Mouse (Mus musculus) MEL (cell line): ENCODE data around the gene Rad50. TPM values are rescaled to one million over a fixed set of nuclear protein-coding genes. Genes with fewer than 3 reads are reported as not detected.

Experiments used
- DNase-seq: peaks from one replicate; pipeline ENCODE4 v3.0.0; 2011; ENCODE audit warnings: low read depth, low spot score
- H3K27ac ChIP-seq: 2 replicates; pipeline ENCODE4 v1.5.1; 2012; ENCODE audit warnings: low read depth, mild to moderate bottlenecking, control low read depth, low read length, moderate library complexity; ENCODE audit not compliant: control insufficient read depth
- H3K27me3 ChIP-seq, 2 experiments: fragments of 150-350 bp in 1 of 2; sonication (generic) in 1 of 2; 2 replicates each; pipeline ENCODE4 v1.6.1; 2012; ENCODE audit warnings: low read length in 2 of 2, mild to moderate bottlenecking in 2 of 2, improper control_type of control experiment in 1 of 2, moderate library complexity in 1 of 2; ENCODE audit not compliant: insufficient read depth in 2 of 2, control insufficient read depth in 1 of 2
- H3K36me3 ChIP-seq, 2 experiments: 2 replicates each; pipeline ENCODE4 v1.6.1; 2012 to 2014; ENCODE audit warnings: low read length in 2 of 2, improper control_type of control experiment in 1 of 2, inconsistent platforms in 1 of 2, mild to moderate bottlenecking in 1 of 2; ENCODE audit not compliant: insufficient read depth in 2 of 2, control insufficient read depth in 1 of 2
- H3K4me1 ChIP-seq, 2 experiments: fragments of 150-350 bp in 1 of 2; sonication (generic) in 1 of 2; 2 replicates each; pipeline ENCODE4 v1.6.1; 2012; ENCODE audit warnings: low read length in 2 of 2, improper control_type of control experiment in 1 of 2, mild to moderate bottlenecking in 1 of 2; ENCODE audit not compliant: insufficient read depth in 2 of 2, control insufficient read depth in 1 of 2
- H3K4me3 ChIP-seq, 2 experiments: fragments of 150-350 bp in 1 of 2; sonication (generic) in 1 of 2; 2 replicates each; pipeline ENCODE4 v1.5.1; 2012; ENCODE audit warnings: low read depth in 2 of 2, low read length in 2 of 2, mild to moderate bottlenecking in 2 of 2, moderate library complexity in 2 of 2, control low read depth in 1 of 2, improper control_type of control experiment in 1 of 2; ENCODE audit not compliant: control insufficient read depth in 1 of 2, insufficient read depth in 1 of 2
- H3K79me2 ChIP-seq: 2 replicates; pipeline ENCODE4 v1.6.1; 2012; ENCODE audit warnings: mild to moderate bottlenecking, low read length, moderate library complexity; ENCODE audit not compliant: control insufficient read depth, poor library complexity, insufficient read depth
- H3K9ac ChIP-seq: 2 replicates; pipeline ENCODE4 v1.6.1; 2012; ENCODE audit warnings: low read depth, mild to moderate bottlenecking, control low read depth, low read length, moderate library complexity; ENCODE audit not compliant: control insufficient read depth, poor library complexity, severe bottlenecking
- H3K9me3 ChIP-seq: fragments of 150-350 bp; sonication (generic); replicated peaks from 2 replicates; pipeline ENCODE4 v1.6.1; 2012; ENCODE audit warnings: mild to moderate bottlenecking, low read length, improper control_type of control experiment, moderate library complexity; ENCODE audit not compliant: insufficient read depth
- BHLHE40 ChIP-seq: IDR thresholded peaks from 2 replicates; pipeline ENCODE4 v1.6.1; 2012; ENCODE audit warnings: low read depth, mild to moderate bottlenecking, inconsistent platforms, low read length, improper control_type of control experiment, borderline replicate concordance
- CHD1 ChIP-seq: IDR thresholded peaks from 2 replicates; pipeline ENCODE4 v1.6.1; 2012; ENCODE audit warnings: low read depth, mild to moderate bottlenecking, inconsistent platforms, low read length, improper control_type of control experiment
- CHD2 ChIP-seq: IDR thresholded peaks from 2 replicates; pipeline ENCODE4 v1.6.1; 2011; ENCODE audit warnings: low read length, improper control_type of control experiment
- CTCF ChIP-seq, 3 experiments: IDR thresholded peaks in 2 of 3; conservative IDR thresholded peaks in 1 of 3; 2 replicates each; pipeline ENCODE4 v1.5.1; 2011 to 2012; ENCODE audit warnings: low read length in 3 of 3, low read depth in 2 of 3, mild to moderate bottlenecking in 2 of 3, improper control_type of control experiment in 1 of 3, inconsistent platforms in 1 of 3, mixed read lengths in 1 of 3, moderate library complexity in 1 of 3; ENCODE audit not compliant: control insufficient read depth in 1 of 3, insufficient read depth in 1 of 3, poor library complexity in 1 of 3, severe bottlenecking in 1 of 3
- E2F4 ChIP-seq: IDR thresholded peaks from 2 replicates; pipeline ENCODE4 v1.6.1; 2011; ENCODE audit warnings: low read depth, low read length, improper control_type of control experiment, borderline replicate concordance
- ELF1 ChIP-seq: IDR thresholded peaks from 2 replicates; pipeline ENCODE4 v1.6.1; 2014; ENCODE audit warnings: low read depth, mild to moderate bottlenecking, inconsistent platforms, low read length, improper control_type of control experiment, moderate library complexity
- EP300 ChIP-seq, 2 experiments: IDR thresholded peaks; 2 replicates each; pipeline ENCODE4 v1.6.1; 2011; ENCODE audit warnings: improper control_type of control experiment in 2 of 2, low read length in 2 of 2, low read depth in 1 of 2, mild to moderate bottlenecking in 1 of 2
- ETS1 ChIP-seq: IDR thresholded peaks from 2 replicates; pipeline ENCODE4 v1.6.1; 2012; ENCODE audit warnings: low read depth, mild to moderate bottlenecking, inconsistent platforms, low read length, improper control_type of control experiment, moderate library complexity
- GABPA ChIP-seq: IDR thresholded peaks from 2 replicates; pipeline ENCODE4 v1.6.1; 2012; ENCODE audit warnings: low read depth, mild to moderate bottlenecking, inconsistent platforms, low read length, improper control_type of control experiment, moderate library complexity
- GATA1 ChIP-seq: IDR thresholded peaks from 2 replicates; pipeline ENCODE4 v1.6.1; 2011; ENCODE audit warnings: low read depth, low read length, improper control_type of control experiment
- JUND ChIP-seq: IDR thresholded peaks from 2 replicates; pipeline ENCODE4 v1.6.1; 2011; ENCODE audit warnings: low read depth, mild to moderate bottlenecking, improper control_type of control experiment, low read length
- KAT2A ChIP-seq: conservative IDR thresholded peaks from 2 replicates; pipeline ENCODE4 v1.6.1; 2012; ENCODE audit warnings: low read depth, low read length, improper control_type of control experiment, inconsistent platforms
- MAFK ChIP-seq: IDR thresholded peaks from 2 replicates; pipeline ENCODE4 v1.6.1; 2011; ENCODE audit warnings: low read depth, mild to moderate bottlenecking, low read length, improper control_type of control experiment, borderline replicate concordance
- MAZ ChIP-seq: IDR thresholded peaks from 2 replicates; pipeline ENCODE4 v1.6.1; 2012; ENCODE audit warnings: low read depth, mild to moderate bottlenecking, inconsistent platforms, low read length, improper control_type of control experiment
- MEF2A ChIP-seq: IDR thresholded peaks from 2 replicates; pipeline ENCODE4 v1.6.1; 2014; ENCODE audit warnings: low read depth, mild to moderate bottlenecking, inconsistent platforms, low read length, improper control_type of control experiment; ENCODE audit not compliant: poor library complexity, insufficient replicate concordance, severe bottlenecking; ENCODE audit errors: extremely low read depth
- MXI1 ChIP-seq: IDR thresholded peaks from 2 replicates; pipeline ENCODE4 v1.6.1; 2011; ENCODE audit warnings: mild to moderate bottlenecking, low read depth, low read length, improper control_type of control experiment
- MYB ChIP-seq: IDR thresholded peaks from 2 replicates; pipeline ENCODE4 v1.6.1; 2011; ENCODE audit warnings: mild to moderate bottlenecking, low read depth, low read length, improper control_type of control experiment
- MYC ChIP-seq: IDR thresholded peaks from 2 replicates; pipeline ENCODE4 v1.6.1; 2011; ENCODE audit warnings: low read depth, mild to moderate bottlenecking, low read length, improper control_type of control experiment, moderate library complexity
- NELFE ChIP-seq: IDR thresholded peaks from 2 replicates; pipeline ENCODE4 v1.6.1; 2011; ENCODE audit warnings: low read depth, low read length, improper control_type of control experiment
- NRF1 ChIP-seq: IDR thresholded peaks from 2 replicates; pipeline ENCODE4 v1.6.1; 2014; ENCODE audit warnings: low read depth, mild to moderate bottlenecking, inconsistent platforms, low read length, improper control_type of control experiment, moderate library complexity; ENCODE audit not compliant: poor library complexity, insufficient read depth, severe bottlenecking
- POLR2A ChIP-seq, 2 experiments: IDR thresholded peaks; 2 replicates each; pipeline ENCODE4 v1.6.1; 2011 to 2012; ENCODE audit warnings: low read length in 2 of 2, mild to moderate bottlenecking in 2 of 2, control low read depth in 1 of 2, improper control_type of control experiment in 1 of 2, low read depth in 1 of 2, moderate library complexity in 1 of 2; ENCODE audit not compliant: control insufficient read depth in 1 of 2, insufficient read depth in 1 of 2, poor library complexity in 1 of 2
- POLR2AphosphoS2 ChIP-seq: IDR thresholded peaks from 2 replicates; pipeline ENCODE4 v1.6.1; 2011; ENCODE audit warnings: low read length, improper control_type of control experiment
- POLR2AphosphoS5 ChIP-seq: IDR thresholded peaks from 2 replicates; pipeline ENCODE4 v1.6.1; 2012; ENCODE audit warnings: low read depth, borderline replicate concordance, mild to moderate bottlenecking, inconsistent platforms, low read length, moderate library complexity, mixed read lengths
- RAD21 ChIP-seq: IDR thresholded peaks from 2 replicates; pipeline ENCODE4 v1.6.1; 2011; ENCODE audit warnings: mild to moderate bottlenecking, low read depth, low read length, improper control_type of control experiment
- RCOR1 ChIP-seq: IDR thresholded peaks from 2 replicates; pipeline ENCODE4 v1.6.1; 2012; ENCODE audit warnings: low read depth, mild to moderate bottlenecking, inconsistent platforms, low read length, improper control_type of control experiment
- SIN3A ChIP-seq: IDR thresholded peaks from 2 replicates; pipeline ENCODE4 v1.6.1; 2012; ENCODE audit warnings: low read length, improper control_type of control experiment, inconsistent platforms
- SMC3 ChIP-seq: IDR thresholded peaks from 2 replicates; pipeline ENCODE4 v1.6.1; 2011; ENCODE audit warnings: low read depth, low read length, improper control_type of control experiment
- TAL1 ChIP-seq: IDR thresholded peaks from 2 replicates; pipeline ENCODE4 v1.6.1; 2012; ENCODE audit warnings: mild to moderate bottlenecking, inconsistent platforms, low read length, moderate library complexity, mixed read lengths
- TBP ChIP-seq: IDR thresholded peaks from 2 replicates; pipeline ENCODE4 v1.8.0; 2011; ENCODE audit warnings: low read depth, low read length, improper control_type of control experiment
- TCF12 ChIP-seq: IDR thresholded peaks from 2 replicates; pipeline ENCODE4 v1.6.1; 2014; ENCODE audit warnings: low read depth, mild to moderate bottlenecking, inconsistent platforms, low read length, improper control_type of control experiment, moderate library complexity
- UBTF ChIP-seq: IDR thresholded peaks from 2 replicates; pipeline ENCODE4 v1.6.1; 2012; ENCODE audit warnings: low read depth, mild to moderate bottlenecking, inconsistent platforms, low read length, improper control_type of control experiment, moderate library complexity, borderline replicate concordance; ENCODE audit not compliant: insufficient read depth
- USF1 ChIP-seq: IDR thresholded peaks from 2 replicates; pipeline ENCODE4 v1.6.1; 2014; ENCODE audit warnings: low read depth, mild to moderate bottlenecking, inconsistent platforms, low read length, improper control_type of control experiment, moderate library complexity
- USF2 ChIP-seq, 2 experiments: IDR thresholded peaks; 2 replicates each; pipeline ENCODE4 v1.6.1; 2011 to 2012; ENCODE audit warnings: improper control_type of control experiment in 2 of 2, low read length in 2 of 2, borderline replicate concordance in 1 of 2, inconsistent platforms in 1 of 2, low read depth in 1 of 2, mild to moderate bottlenecking in 1 of 2; ENCODE audit not compliant: insufficient read depth in 1 of 2
- ZC3H11A ChIP-seq: IDR thresholded peaks from 2 replicates; pipeline ENCODE4 v1.6.1; 2012; ENCODE audit warnings: low read depth, mild to moderate bottlenecking, inconsistent platforms, low read length, improper control_type of control experiment
- ZKSCAN1 ChIP-seq: IDR thresholded peaks from 2 replicates; pipeline ENCODE4 v1.6.1; 2012; ENCODE audit warnings: low read depth, mild to moderate bottlenecking, inconsistent platforms, low read length, improper control_type of control experiment, moderate library complexity
- polyA plus RNA-seq, 2 experiments: library from polyadenylated mRNA; stranded (reverse) in 1 of 2; unstranded in 1 of 2; fragments of >175 nt in 1 of 2; fragments of >200 nt in 1 of 2; gene quantifications; 2 replicates each; pipeline versions ENCODE4 v1.2.1 to v1.2.4; 2012; ENCODE audit warnings: low replicate concordance in 2 of 2, low read depth in 1 of 2; ENCODE audit not compliant: insufficient read length in 2 of 2, insufficient read depth in 1 of 2, missing spikeins in 1 of 2
- total RNA-seq: library from RNA; depleted of rRNA; stranded (reverse); fragments of 300-350 nt; gene quantifications from 2 replicates; pipeline ENCODE4 v1.2.3, GENCODE M21; 2012; rRNA removed

The Rad50 gene
- total RNA-seq: 41.2 and 44.6 TPM in 2 replicates
- 100 to 1,000 TPM in 1 of 2 experiments, 10 to 100 TPM in 1; 32.6 to 447 TPM for polyA plus RNA-seq

DNA sequence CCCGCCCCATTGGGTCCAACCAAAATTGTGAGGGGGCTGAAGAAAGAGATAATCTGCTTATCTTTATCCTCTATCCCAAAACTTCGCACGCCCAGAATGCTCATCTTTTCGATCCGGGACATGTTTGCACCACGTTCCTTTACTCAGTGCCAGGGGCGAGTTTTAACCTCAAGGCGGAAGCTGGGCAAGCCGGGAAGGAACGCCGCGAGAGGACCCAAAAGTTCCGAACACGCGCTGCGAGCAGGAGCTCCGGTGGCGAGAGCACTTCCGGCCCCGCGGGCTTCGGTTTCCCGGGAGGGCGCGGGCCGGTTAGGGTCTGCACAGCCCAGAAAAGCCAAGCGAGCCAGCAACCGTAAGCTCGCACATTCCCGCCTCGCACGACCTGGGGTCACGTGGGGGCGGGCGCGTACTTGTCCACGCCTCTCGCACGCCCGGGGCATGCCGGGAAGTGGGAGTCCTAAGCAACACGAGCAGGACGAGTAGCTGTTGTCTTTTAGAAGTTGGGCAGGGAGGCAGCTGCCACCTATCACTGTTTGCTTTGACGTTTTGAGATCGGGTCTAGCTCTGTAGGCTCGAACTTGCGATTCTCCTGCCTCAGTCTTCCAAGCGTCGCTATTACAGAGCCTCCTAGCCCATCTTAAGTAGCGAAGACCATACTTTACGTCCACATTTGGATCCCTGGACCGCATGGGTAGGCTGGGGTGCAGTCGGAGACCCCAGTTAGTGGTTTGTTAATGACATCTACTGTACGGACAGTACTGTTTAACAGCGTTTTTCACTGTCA lies at the start of gene Rad50:
Rad50 (minus strand) TSS at position 386 of the 784 bp plus-strand sequence.
- Histone ChIP-seq H3K79me2 (peaks cover 17% of the 10 kb centered on the region), H3K4me1 (peaks cover 3 to 10% of the 10 kb centered on the region in 2 experiments), H3K9ac (peak within 1 kb of the TSS; percentile 94), H3K27ac (peak within 1 kb of the TSS; percentile 97), H3K27me3 (no peaks in the 10 kb centered on the region), H3K9me3 (no peaks in the 10 kb centered on the region), H3K4me3 (peak within 1 kb of the TSS; percentile 68 to 88), H3K36me3 (peaks cover 8 to 25% of the 10 kb centered on the region in 2 experiments)
- peak; percentile 98 for DNase-seq
- TF ChIP-seq CHD2 (no peak), MYC (peak; percentile 95), CHD1 (no peak), E2F4 (peak; percentile 93), MEF2A (no peak), UBTF (no peak), CTCF (IDR thresholded peaks at IDR 0.05 in 2 of 3, conservative IDR thresholded peaks at IDR 0.05 in 1 of 3; ENCODE audit: control insufficient read depth in 1 of 3, insufficient read depth in 1 of 3, low read depth in 2 of 3, low read length in 3 of 3, poor library complexity in 1 of 3, severe bottlenecking in 1 of 3) (no peak), MYB (no peak), TAL1 (no peak), MAFK (no peak), ZC3H11A (no peak), POLR2AphosphoS5 (peak; percentile 90), USF1 (peak; percentile 96), KAT2A (no peak; the same call in 1 of the 2 replicates), RCOR1 (no peak), NELFE (peak; percentile 99), GATA1 (peak; percentile 36; the same call in 1 of the 2 replicates), GABPA (no peak), SMC3 (no peak), USF2 (IDR thresholded peaks at IDR 0.05; ENCODE audit: borderline replicate concordance in 1 of 2, insufficient read depth in 1 of 2, low read depth in 1 of 2, low read length in 2 of 2) (peak; percentile 70 to 92; a peak in 3 of 4 replicates), ELF1 (no peak; the same call in none of the 2 replicates), EP300 (IDR thresholded peaks at IDR 0.05; ENCODE audit: low read depth in 1 of 2, low read length in 2 of 2) (no peak), BHLHE40 (0 out of 2 replicates have a peak, but pooled peaks have one; percentile 62), TCF12 (peak; percentile 77), MAZ (no peak), ZKSCAN1 (no peak), POLR2A (IDR thresholded peaks at IDR 0.05; ENCODE audit: control insufficient read depth in 1 of 2, insufficient read depth in 1 of 2, low read depth in 1 of 2, low read length in 2 of 2, poor library complexity in 1 of 2) (peak; percentile 91 to 98), MXI1 (peak; percentile 91), JUND (no peak), TBP (peak; percentile 96), ETS1 (peak; percentile 57; the same call in 1 of the 2 replicates), RAD21 (no peak), POLR2AphosphoS2 (peak; percentile 99), NRF1 (no peak), SIN3A (peak; percentile 93)
